Mouse (Mus musculus): ENCODE measurements around the gene Gpsm3.

Gene Gpsm3

DNA sequence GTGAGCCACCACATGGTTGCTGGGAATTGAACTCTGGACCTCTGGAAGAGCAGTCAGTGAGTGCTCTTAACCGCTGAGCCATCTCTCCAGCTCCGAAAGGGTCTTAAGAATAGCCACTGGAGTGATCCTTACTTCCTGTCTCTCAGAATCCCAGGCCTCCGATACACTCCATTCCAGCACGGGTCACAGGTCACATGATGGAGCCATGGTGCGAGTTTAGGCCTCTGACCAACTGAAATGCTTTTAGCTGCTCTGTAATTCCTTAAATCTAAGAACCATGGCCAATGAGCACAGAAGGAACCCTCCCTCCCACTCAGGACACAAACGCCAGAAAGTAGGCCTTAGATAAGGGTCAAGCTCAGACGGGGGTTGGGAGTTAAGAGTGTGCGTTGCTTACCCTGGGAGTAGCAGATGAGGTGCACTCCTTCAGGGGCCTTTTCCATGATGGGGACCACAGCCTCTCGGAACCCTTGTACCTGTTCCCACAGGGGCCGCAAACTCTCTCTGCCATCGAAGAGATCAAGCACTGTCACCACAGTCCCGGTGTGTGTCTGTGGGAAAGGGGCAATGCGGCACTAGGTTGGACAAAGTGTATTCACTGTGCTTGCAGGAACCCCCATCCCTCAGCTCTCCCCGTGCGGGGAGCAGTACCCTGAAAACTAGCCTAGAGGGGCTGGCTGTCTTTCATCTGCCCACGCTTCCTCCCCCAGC is 36.6 kb downstream of the Gpsm3 start:
- DNase-seq (ENCODE audit: low read depth, low spot score): no peak
- no peaks in the 10 kb centered on the region; the same call in 1 of the 2 replicates for H3K27me3 ChIP-seq (ENCODE audit: control insufficient read depth, insufficient read depth, low read length, poor library complexity, severe bottlenecking)
- H3K36me3 ChIP-seq (ENCODE audit: control insufficient read depth, insufficient read depth, low read length, poor library complexity, severe bottlenecking): no peaks in the 10 kb centered on the region

DNA sequence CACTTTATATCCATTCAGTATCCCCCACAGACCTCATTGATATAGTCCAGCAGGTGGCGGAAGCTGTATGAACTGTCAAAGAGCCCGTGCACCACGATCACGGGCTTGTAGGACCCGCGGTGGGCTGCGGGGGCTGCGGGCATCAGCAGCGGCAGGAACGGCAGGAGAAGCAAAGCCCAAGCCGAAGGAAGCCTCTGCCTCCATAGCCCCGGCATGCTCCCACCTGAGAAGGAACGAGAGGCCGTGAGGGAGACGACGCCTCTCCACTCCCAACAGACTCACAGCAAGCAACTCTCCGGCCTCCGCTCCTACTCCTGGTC is 37.1 kb downstream of the Gpsm3 start:
- peak; percentile 65 for DNase-seq (ENCODE audit: low read depth, low spot score)
- no peaks in the 10 kb centered on the region for H3K36me3 ChIP-seq (ENCODE audit: control insufficient read depth, insufficient read depth, low read length, poor library complexity, severe bottlenecking)
- H3K27me3 ChIP-seq (ENCODE audit: control insufficient read depth, insufficient read depth, low read length, poor library complexity, severe bottlenecking): no peaks in the 10 kb centered on the region; the same call in 1 of the 2 replicates

DNA sequence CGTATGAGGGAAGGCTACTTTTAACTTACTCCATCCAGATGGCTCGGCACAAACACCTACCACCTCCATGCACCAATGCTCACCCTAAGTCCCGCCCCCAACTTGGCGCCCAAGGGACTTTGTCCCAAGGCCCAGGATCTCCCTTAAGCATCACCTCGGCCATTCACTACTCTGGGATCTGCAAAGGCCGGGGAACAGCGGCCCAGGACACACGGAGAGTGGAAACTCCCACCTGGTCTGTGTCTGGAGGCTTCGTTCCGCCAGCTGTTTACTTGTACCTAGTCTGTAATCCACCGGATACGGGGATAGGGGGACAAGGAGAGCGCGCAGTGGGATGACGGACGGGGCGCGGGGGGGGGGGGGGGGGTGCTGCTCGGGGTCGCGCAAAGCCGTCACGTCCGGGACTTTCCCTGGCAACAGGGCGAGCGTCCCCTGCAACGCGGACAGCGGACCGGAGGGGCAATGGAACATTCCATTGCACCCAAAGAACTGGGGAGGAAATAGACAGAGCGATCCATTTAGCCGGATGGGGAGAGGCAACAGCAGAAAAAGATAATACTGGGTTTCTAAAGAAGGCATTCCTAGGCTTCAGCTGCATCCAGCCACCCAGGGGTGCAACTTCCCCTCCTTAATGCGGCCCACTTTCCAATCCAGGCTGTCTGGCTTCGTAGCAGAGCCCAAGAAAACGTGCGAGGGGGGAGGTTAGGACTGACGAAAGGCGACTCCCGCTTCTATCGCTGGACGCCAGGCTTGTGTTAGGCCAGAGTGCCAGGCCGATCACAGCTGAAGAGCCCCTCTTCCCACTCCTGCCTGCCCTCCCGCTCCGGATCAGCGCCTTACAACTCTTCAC is 37.7 kb downstream of the Gpsm3 start:
- H3K27me3 ChIP-seq (ENCODE audit: control insufficient read depth, insufficient read depth, low read length, poor library complexity, severe bottlenecking): no peaks in the 10 kb centered on the region; the same call in 1 of the 2 replicates
- H3K36me3 ChIP-seq (ENCODE audit: control insufficient read depth, insufficient read depth, low read length, poor library complexity, severe bottlenecking): no peaks in the 10 kb centered on the region
- DNase-seq (ENCODE audit: low read depth, low spot score): peak; percentile 72

DNA sequence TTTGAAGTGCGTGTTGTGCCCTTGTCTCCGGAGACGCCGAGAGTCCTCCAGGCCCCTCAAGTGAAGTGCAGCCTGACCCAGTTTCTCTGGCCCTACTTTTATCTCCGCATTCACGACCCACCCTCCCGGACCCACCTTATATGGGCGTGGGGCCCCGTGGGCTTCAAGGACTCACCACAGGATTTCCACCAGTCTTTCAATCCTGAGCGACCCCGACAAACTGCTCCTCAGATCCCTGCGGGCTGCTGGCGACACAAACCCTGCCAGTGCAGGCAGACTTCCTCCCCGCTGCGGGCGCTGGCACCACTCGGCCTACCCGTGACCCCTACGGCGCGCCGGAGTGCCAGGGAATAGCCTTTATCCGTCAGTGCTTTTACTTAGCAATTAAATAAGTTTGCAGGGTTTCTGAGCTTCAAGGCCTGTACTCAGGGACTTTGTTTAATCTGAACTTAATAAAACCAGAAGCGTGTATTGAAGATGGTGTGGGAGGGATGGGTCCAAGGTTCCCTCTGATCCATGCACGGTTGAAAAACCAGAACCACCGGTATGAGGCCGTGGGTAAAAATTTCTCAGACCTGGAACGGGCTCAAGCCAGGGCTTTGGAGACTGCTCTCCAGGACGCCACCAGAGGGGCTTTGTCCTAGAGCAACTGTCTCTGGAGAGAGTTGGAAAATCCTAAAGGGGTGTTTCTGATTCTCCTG is 38.5 kb downstream of the Gpsm3 start, which contains the start of gene Ppt2:
Gene Ppt2 (minus strand): TSS at position 568 of the 701 bp plus-strand sequence.
- no peaks in the 10 kb centered on the region; the same call in 1 of the 2 replicates for H3K27me3 ChIP-seq (ENCODE audit: control insufficient read depth, insufficient read depth, low read length, poor library complexity, severe bottlenecking)
- H3K36me3 ChIP-seq (ENCODE audit: control insufficient read depth, insufficient read depth, low read length, poor library complexity, severe bottlenecking): no peaks in the 10 kb centered on the region
- DNase-seq (ENCODE audit: low read depth, low spot score): no peak

DNA sequence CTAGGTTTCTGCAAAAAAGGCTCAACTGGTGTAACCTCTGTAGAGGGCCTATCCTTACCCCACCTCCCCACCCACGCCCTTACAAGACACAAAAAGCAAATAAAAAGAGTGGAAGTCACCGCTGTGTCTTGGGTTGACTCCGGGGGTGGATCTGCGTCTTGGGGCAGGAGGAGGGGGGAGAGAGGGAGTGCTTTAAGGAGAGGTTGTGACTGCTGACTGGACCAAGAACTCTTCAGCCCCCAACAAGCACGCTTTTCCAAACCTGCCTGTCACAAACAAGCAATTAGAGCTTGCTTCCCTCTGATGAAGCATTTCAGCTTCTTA is 39.0 kb downstream of the Gpsm3 start:
- no peaks in the 10 kb centered on the region for H3K36me3 ChIP-seq (ENCODE audit: control insufficient read depth, insufficient read depth, low read length, poor library complexity, severe bottlenecking)
- no peak for DNase-seq (ENCODE audit: low read depth, low spot score)
- no peaks in the 10 kb centered on the region; the same call in 1 of the 2 replicates for H3K27me3 ChIP-seq (ENCODE audit: control insufficient read depth, insufficient read depth, low read length, poor library complexity, severe bottlenecking)

DNA sequence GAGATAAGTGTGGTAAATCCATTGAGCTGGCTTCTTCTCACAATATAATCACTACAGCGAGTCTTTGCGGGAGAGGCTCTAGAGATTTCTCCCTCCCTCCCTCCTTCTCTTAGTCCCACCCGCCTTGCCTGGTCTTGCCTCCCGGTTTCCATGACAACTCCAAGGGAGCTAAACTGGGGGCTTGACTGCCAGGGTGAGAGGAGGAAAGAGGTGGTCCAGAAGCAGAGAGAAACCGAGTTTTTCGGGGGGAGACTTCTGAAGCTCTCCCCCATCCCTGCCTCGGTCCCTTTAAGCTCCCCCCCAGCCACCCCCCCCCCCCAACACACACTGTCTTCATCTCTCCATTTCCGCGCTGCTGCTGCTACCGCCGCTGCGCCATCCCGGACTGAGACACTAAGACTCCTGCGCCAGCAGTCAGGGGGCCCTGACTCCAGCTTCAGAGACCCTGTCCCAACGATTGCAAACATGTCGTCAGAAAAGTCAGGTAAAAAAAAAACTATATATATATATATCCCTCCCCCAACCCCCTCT is 39.7 kb downstream of the Gpsm3 start, which contains the start of gene Prrt1:
Gene Prrt1 (plus strand): TSS at position 313 of the 531 bp plus-strand sequence.
- no peak for DNase-seq (ENCODE audit: low read depth, low spot score)
- Histone ChIP-seq H3K27me3 (ENCODE audit: control insufficient read depth, insufficient read depth, low read length, poor library complexity, severe bottlenecking) (no peaks in the 10 kb centered on the region; the same call in 1 of the 2 replicates), H3K36me3 (ENCODE audit: control insufficient read depth, insufficient read depth, low read length, poor library complexity, severe bottlenecking) (no peaks in the 10 kb centered on the region)

DNA sequence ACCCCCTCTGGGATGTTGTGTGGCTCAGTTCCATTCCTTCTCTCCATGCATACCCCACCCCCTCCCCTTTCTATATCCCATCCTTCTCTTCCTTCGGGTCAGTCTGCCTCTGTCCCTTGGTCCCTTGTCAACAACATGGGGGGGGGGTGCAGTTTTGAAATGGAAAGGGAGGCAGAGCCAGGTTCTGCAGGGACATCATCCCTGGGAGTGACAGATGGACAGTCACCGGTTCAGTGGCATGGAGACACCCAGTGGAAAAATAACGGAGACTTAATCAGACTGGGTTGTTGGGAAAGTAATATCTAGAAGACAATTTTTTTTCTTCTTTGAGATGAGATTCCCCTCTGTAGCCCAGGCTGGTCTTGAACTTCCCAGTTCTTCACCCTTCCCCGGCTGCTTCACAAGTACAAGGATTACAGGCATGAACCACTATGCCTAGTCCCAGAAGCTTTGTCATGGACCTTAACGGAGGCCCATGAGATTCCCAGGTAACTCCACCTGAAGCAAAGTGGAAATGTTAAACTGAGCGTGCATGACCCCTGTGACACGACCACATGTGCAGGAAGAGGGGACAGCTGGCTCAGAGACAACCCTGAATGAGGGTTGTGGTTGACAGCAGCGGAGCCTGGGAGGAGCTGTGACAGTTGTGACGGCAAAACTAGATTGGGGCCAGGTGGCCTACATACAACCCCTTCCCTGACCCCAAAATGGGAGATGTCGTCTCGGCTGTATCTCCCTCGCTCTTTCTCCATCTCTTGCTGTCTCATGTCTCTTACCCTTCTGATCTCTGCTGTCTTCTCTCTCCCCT is 40.4 kb downstream of the Gpsm3 start:
- Histone ChIP-seq H3K27me3 (ENCODE audit: control insufficient read depth, insufficient read depth, low read length, poor library complexity, severe bottlenecking) (no peaks in the 10 kb centered on the region; the same call in 1 of the 2 replicates), H3K36me3 (ENCODE audit: control insufficient read depth, insufficient read depth, low read length, poor library complexity, severe bottlenecking) (no peaks in the 10 kb centered on the region)
- DNase-seq (ENCODE audit: low read depth, low spot score): peak; percentile 47

DNA sequence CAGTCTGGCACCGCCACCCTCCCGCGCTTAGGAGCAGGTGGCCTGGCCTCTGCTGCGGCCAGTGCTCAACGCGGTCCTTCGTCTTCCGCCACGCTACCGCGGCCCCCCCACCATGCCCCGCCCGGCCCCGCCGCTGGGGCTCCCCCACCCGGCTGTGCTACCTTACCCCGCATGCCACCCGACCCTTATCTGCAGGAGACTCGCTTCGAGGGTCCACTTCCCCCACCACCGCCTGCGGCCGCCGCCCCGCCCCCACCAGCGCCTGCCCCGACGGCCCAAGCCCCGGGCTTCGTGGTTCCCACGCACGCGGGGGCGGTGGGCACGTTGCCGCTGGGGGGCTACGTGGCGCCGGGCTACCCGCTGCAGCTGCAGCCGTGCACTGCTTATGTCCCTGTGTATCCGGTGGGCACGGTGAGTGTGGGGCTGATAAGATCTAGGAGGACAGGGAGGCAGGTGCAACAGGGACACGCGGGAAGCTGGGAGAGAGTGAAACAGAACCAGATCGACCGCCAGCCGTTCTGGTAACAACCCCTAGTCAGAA is 41.2 kb downstream of the Gpsm3 start:
- DNase-seq (ENCODE audit: low read depth, low spot score): peak; percentile 35
- H3K27me3 ChIP-seq (ENCODE audit: control insufficient read depth, insufficient read depth, low read length, poor library complexity, severe bottlenecking): no peaks in the 10 kb centered on the region; the same call in 1 of the 2 replicates
- no peaks in the 10 kb centered on the region for H3K36me3 ChIP-seq (ENCODE audit: control insufficient read depth, insufficient read depth, low read length, poor library complexity, severe bottlenecking)

DNA sequence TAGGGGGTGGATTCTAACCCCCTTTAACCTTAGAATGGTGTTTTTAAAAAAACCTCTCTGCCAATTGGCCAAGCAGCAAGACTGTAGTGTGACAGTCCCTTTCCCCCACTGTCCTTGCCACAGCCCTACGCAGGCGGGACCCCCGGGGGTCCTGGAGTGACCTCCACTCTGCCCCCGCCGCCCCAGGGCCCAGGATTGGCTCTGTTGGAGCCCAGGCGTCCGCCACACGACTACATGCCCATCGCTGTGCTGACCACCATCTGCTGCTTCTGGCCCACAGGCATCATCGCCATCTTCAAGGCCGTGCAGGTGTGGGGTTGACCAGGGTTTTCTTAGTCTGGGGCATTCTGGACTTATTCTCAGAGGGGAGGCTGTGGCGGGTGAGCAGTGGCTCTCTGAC is 42.0 kb downstream of the Gpsm3 start:
- H3K36me3 ChIP-seq (ENCODE audit: control insufficient read depth, insufficient read depth, low read length, poor library complexity, severe bottlenecking): no peaks in the 10 kb centered on the region
- DNase-seq (ENCODE audit: low read depth, low spot score): no peak

DNA sequence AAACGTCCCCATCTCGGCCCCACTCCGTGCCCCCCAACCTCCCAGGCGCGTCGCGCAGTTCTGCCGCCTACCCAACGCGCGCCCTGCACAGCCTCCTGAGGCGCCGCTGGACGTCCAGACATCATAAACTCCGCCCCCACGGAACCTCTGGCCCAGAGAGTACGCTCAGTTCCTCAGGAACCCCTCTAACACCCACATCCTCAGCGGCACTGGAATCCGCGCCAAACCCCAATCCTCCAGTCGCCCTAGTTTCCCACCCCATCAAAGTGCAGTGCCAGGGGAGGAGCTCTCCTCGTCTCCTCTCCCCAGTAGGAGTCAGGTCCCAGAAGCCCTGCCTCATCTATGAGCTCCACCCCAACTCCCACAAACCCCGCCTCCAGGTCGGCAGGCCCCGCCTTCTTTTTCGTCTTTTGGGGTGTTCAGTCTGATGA is 42.7 kb downstream of the Gpsm3 start:
- H3K36me3 ChIP-seq (ENCODE audit: control insufficient read depth, insufficient read depth, low read length, poor library complexity, severe bottlenecking): no peaks in the 10 kb centered on the region
- peak; percentile 61 for DNase-seq (ENCODE audit: low read depth, low spot score)
- H3K27me3 ChIP-seq (ENCODE audit: control insufficient read depth, insufficient read depth, low read length, poor library complexity, severe bottlenecking): no peaks in the 10 kb centered on the region; the same call in 1 of the 2 replicates

More for the DNA sequence above, 42.0 kb downstream of the Gpsm3 start:
- no peaks in the 10 kb centered on the region; the same call in 1 of the 2 replicates for H3K27me3 ChIP-seq (ENCODE audit: control insufficient read depth, insufficient read depth, low read length, poor library complexity, severe bottlenecking)

DNA sequence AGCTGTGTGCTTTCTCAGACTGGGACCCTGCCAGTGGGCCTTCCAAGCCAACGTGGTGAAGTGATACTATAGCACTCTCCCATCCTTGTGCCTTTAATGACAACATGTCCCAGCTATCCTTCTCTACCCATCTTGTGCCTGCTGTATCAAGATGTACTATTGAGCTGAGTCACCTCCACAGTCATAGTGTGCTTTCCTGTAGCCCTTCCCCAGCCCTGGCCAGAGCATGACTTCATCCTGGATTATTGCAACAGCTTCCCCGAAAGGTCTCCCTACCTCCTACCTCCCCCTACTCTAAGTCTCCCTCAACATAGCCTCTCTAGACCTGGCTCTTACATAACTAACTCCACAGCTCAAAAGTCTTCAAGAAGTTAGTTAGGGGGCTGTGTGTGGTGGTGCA is 46.1 kb downstream of the Gpsm3 start:
- no peaks in the 10 kb centered on the region for H3K36me3 ChIP-seq (ENCODE audit: control insufficient read depth, insufficient read depth, low read length, poor library complexity, severe bottlenecking)
- no peaks in the 10 kb centered on the region; the same call in 1 of the 2 replicates for H3K27me3 ChIP-seq (ENCODE audit: control insufficient read depth, insufficient read depth, low read length, poor library complexity, severe bottlenecking)
- DNase-seq (ENCODE audit: low read depth, low spot score): no peak

DNA sequence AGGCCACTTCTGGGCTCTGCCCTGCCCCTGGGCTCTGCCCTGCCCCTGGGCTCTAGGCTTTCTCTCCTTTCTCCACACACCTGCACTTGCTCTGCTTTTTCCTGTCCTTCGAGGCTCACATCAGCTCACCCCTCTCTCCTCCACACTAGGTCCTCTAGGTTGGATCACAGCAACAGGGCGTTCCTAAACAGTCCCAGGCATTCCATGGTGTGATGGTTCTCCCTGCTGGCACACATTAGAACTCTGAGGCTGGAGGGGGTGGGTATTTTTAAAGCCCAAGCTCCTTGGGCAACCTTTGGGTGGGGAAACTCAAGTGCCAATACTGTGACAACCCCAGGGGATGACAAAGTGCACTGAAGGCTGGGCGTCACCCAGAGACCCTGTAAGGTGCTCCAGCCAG is 47.9 kb downstream of the Gpsm3 start:
- DNase-seq (ENCODE audit: low read depth, low spot score): no peak
- no peaks in the 10 kb centered on the region for H3K36me3 ChIP-seq (ENCODE audit: control insufficient read depth, insufficient read depth, low read length, poor library complexity, severe bottlenecking)
- no peaks in the 10 kb centered on the region for H3K27me3 ChIP-seq (ENCODE audit: control insufficient read depth, insufficient read depth, low read length, poor library complexity, severe bottlenecking)

DNA sequence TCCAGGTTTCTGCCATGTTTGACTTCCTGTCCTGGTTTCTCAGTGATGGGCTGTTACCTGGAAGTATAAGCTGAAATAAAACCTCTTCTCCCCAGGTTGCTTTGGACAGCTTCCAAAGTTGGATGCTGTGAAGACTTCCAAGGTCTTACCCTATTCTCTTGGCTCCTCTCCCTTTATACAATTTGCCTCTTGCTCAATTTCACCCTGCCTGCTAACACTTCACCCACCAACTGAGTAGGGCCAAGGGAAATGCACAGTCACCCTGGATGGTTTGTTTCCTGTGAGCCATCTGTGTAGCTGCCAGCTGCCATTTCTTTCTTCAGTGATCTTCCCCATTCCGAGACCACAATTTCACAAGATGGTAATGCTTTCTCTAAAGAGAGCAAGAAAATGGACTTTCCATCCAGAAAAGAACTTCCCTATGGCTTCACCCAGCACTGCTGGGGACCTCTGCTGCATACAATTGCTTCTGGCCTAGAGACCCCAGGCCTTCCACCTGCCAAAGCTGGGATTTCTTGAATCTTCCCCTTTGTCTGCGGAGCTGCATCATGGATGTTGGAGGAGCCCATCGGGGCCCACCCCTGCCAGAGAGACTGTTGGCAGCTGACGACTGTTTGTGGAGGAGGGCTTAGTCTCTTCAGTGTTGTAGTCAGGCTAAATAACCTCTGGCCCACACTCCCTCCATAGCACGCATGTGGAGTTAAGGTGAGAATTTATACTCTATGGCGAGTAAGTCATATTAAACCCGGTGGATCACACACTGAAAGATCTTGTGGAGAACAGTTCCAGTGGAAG is 50.1 kb downstream of the Gpsm3 start:
- no peaks in the 10 kb centered on the region for H3K27me3 ChIP-seq (ENCODE audit: control insufficient read depth, insufficient read depth, low read length, poor library complexity, severe bottlenecking)
- H3K36me3 ChIP-seq (ENCODE audit: control insufficient read depth, insufficient read depth, low read length, poor library complexity, severe bottlenecking): no peaks in the 10 kb centered on the region
- no peak for DNase-seq (ENCODE audit: low read depth, low spot score)

All from splenic B cell, adult 2 months (primary cell).